Mouse (Mus musculus): ENCODE data around the gene Pparg.

The Pparg gene

DNA sequence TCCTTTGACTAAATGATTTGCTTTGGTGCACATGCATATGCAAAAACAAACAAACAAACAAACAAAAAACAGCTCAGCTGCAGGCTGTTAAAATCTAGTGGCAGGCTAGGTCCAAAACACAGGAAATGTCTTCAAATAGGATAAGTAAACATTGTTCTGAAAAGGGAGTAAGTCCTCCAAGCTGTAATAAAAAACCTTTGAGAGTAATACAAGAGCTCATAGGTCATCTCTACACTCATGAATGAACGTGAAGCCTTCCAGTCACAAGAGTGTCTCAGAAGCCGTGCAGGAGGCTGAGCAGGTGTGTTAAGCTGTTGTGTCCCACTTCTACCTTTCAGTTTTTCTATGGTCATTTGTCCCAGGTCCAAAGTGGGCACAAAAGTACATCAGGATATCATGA lies 102.6 kb downstream of the Pparg start:
- DNase-seq (ENCODE audit: low spot score in 2 of 2) = no peak

GRCm38 (mm10) chr6:115464661-115465060 lies 103.9 kb downstream of the Pparg start:
- DNase-seq (ENCODE audit: low spot score in 2 of 2) = no peak

GRCm38 (mm10) chr6:115465463-115465862 lies 104.7 kb downstream of the Pparg start:
- no peak for DNase-seq (ENCODE audit: low spot score in 2 of 2)

- DNase-seq (ENCODE audit: low spot score in 2 of 2) = no peak
Measured at GRCm38 (mm10) chr6:115465876-115466275, 105.1 kb downstream of the Pparg start.

DNA sequence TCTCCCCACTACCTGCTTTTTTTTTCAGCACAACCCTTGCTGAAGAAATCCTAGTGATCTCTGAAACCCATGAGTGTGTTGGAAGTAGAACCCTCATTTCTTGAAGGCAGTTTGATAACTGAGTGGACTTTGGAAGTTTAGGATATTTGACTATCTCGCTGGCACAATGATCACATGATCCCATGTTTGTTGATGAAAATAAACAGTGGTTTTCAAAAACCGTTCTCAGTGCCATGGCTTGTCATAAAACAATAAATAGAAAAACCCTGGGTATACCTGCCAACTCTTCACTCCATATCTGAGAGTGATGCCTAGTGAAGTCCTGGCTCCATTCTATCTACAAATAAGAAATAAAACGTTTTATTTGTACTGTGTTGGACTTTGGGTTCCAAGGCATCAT lies 105.8 kb downstream of the Pparg start:
- no peak for DNase-seq (ENCODE audit: low spot score in 2 of 2)

GRCm38 (mm10) chr6:115469666-115470581 lies 109.2 kb downstream of the Pparg start:
- no peak for DNase-seq (ENCODE audit: low spot score in 2 of 2)

GRCm38 (mm10) chr6:115471956-115472355 lies 111.2 kb downstream of the Pparg start:
- no peak for DNase-seq (ENCODE audit: low spot score in 2 of 2)

DNA sequence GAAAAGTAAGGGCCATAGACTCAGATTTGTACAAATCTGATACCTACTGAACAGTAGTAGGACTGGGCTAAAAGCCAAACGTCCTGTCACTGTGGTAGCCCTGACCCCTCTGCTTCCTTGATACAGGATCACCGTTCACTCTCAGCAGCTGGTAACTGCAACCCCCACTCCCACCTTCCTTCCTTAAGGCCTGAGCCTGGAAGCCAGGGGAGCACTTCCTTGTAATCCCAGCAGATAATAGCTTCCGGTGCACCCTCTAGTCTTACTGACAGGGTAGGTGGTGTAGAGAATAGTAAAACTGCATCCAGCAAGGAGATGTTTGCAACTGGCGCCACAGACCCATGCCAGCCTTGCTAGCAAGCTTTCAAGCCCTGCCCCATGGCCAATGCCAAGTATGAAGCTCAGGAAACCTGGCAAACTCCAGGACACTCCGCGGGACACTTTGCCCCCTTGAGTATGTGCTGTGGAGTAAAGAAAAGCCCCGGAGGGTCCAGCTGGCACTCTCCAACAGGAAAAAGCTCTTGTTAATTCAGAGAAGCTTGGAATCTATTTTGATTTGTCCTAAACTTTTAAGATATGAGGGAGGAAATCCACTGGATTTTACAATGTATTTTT lies 116.4 kb downstream of the Pparg start:
- DNase-seq (ENCODE audit: low spot score in 2 of 2) = no peak

DNA sequence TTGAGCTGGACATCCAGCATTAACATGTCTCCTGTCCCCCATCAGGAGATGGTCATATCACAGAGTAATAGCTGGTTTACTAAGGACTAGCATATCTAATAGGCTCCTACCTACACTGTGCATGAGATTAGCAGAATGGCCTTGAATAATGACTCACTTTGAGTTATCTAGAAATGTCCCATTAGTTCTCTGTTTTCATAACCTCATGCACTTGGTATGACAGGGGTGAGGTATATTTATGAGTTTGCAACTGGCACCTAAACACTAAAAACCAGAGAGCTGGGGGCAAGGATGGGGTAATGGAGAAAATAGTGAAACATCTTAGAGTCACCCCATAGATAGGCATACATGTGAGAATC lies 119.2 kb downstream of the Pparg start:
- no peak for DNase-seq (ENCODE audit: low spot score in 2 of 2)

- no peak for DNase-seq (ENCODE audit: low spot score in 2 of 2)
Measured at GRCm38 (mm10) chr6:115480322-115481017, 119.7 kb downstream of the Pparg start.

DNA sequence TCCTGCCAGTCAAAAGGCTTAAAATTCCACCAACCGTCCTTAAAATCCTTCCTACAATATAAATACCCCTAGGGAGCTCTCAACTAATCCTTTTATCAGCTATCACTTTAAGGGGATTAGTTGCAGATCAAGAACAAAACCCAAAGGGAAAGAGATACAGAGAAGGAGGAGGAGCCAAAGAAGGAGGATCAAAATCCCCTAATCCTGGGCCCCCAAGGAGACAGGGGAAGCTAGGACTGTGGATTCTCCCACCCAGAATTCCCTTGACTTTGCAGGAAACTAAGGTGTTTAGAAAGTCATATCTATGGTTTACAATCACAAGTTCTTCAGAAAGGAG lies 120.2 kb downstream of the Pparg start:
- no peak for DNase-seq (ENCODE audit: low spot score in 2 of 2)

- no peak for DNase-seq (ENCODE audit: low spot score in 2 of 2)
Measured at GRCm38 (mm10) chr6:115481603-115482002, 120.9 kb downstream of the Pparg start.

DNA sequence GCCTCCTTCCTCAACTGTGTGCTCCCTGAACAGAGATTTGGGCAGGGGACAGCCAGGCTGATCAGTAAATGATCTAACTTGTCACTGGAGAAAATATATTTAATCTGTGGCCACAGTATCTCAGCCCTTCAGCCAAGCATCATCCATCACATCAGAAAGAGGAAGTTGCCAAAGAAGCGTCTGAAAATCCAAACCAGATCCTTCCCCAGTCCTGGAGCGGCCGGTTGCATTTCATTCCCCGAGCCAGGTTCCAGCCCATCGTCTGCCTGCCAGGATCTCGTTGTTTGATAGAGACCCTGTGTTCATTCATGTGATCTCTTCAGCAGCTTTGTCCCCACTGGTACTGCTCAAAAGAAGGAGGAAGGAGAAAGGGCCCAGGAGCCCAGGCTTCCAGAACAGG lies 124.9 kb downstream of the Pparg start:
- DNase-seq (ENCODE audit: low spot score in 2 of 2) = no peak

DNA sequence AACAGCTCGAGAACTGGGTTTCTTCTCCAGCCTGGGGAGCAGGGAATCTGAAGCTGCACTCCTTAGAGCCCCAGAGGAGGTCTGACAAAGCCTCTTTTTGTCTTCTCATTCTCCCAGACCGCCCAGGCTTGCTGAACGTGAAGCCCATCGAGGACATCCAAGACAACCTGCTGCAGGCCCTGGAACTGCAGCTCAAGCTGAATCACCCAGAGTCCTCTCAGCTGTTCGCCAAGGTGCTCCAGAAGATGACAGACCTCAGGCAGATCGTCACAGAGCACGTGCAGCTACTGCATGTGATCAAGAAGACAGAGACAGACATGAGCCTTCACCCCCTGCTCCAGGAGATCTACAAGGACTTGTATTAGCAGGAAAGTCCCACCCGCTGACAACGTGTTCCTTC lies 129.1 kb downstream of the Pparg start:
- no peak for DNase-seq (ENCODE audit: low spot score in 2 of 2)

DNA sequence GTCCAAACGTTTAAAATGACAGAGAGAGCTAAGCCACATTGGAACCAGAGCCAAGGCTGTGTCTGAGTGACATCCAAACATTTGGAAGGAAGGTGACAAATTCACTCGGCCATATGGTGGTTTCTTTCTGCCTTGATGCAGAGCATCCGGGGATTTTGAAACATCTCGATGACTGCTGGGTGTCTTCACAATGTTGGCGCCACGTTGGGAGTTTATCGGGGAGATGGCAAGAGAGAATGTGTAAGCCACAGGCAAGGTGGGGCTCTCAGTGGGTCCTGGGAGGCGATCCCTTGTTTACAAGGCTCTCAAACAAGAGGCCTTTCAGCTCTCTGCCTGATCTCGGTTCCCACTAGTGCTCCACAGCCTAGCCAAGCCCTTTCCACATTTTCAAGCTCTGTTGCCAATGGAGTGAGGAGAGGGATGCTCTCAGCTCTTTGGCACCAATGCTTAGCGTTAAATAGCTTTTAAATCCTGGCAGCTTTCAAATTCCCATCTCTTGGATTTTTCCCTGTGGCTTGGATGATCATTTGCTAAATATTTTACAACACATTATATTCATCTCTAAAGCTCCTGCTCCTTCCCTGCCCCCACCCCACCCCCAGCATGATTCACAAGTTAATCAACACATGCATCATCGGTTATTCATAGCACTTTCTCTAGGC lies 132.3 kb downstream of the Pparg start:
- no peak for DNase-seq (ENCODE audit: low spot score in 2 of 2)

DNA sequence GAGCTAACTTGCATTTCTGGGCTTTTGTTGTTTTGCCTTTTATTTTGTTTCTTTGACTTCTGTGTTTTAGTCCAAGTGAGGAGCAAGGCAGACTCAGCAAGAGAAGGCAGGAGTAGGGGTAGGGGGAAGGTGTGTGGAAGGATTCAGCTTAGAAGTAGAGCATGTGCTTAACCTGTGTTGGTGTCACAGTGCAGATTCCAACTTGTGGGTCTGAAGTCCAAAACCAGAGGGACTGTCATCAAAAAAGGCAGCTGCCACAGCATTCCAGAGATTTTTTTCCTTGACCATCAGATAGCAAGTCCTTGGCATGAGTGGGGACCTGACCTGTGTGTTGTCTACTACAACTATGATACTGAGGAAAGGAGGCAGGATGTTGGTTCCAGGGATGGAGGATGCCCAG lies 133.1 kb downstream of the Pparg start:
- no peak for DNase-seq (ENCODE audit: low spot score in 2 of 2)

DNA sequence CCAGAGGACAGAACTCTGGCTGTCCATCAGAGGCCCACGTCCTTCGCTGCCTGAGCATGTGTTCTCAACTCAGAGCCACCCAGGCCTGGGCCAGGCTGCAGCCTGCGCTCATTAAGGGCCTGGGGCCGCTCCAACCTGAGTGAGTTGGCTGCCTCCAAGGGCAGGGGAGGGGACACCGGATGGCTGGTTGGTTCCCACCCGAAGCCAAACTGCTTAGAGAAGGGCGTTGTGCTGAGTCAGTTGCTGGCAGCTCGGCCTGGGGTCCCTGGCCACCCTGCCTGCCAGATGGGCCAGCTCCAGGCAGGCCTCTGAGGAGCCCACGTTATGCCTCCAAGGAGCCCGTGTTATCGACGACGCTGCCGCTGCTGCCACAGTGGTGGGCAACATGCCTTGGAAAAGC lies 138.8 kb downstream of the Pparg start:
- no peak for DNase-seq (ENCODE audit: low spot score in 2 of 2)

DNA sequence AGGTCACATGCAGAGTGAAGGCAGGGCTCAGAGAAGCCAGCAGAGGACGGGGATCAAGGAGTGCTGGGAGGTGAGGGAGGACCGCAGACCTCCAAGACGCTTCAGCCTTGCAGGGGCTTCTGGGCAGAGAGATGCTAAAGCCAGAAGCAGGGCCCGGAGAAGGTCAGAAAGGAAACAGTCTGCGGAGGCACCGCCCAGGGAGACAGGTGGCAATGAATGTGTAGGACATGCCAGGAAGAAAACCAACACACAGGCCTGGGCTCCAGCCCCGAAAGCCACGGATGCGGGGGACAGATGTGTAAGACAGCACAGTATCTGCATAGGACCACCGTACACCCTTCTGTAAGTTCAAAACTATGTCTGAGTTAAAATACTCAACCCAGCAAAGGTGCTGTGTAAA lies 139.5 kb downstream of the Pparg start:
- no peak for DNase-seq (ENCODE audit: low spot score in 2 of 2)

- no peak for DNase-seq (ENCODE audit: low spot score in 2 of 2)
Measured at GRCm38 (mm10) chr6:115501131-115501530, 140.4 kb downstream of the Pparg start.

- DNase-seq (ENCODE audit: low spot score in 2 of 2) = no peak
Measured at GRCm38 (mm10) chr6:115503038-115503437, 142.3 kb downstream of the Pparg start.

DNA sequence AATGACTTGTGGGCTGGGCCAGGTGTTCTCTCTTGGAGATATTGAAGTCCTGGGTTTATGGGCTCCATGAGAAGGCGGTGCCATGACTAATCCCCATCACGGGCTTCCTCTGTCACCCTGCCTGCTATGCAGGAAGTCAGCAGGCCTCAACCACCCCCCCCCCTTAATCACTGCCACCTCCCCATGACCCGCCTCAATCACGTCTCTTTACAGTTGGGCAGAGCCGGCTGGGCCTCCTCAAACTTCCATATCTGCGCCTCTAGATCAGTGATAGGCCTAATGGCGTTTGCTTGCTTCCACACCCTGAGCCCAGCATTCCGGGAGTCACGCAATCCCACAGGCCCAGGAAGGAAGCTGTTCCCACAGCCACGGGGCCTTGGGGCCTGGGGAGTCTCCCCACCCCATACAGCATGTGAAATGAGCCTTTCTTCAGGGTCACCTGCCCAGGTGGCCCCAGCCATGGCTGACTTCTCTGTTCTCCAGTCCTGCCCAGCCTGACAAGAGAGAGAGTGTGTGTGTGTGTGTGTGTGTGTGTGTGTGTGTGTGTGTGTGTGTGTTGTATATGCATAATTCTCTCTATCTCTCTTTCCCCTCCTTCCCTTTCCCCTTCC lies 142.9 kb downstream of the Pparg start:
- no peak for DNase-seq (ENCODE audit: low spot score in 2 of 2)

DNA sequence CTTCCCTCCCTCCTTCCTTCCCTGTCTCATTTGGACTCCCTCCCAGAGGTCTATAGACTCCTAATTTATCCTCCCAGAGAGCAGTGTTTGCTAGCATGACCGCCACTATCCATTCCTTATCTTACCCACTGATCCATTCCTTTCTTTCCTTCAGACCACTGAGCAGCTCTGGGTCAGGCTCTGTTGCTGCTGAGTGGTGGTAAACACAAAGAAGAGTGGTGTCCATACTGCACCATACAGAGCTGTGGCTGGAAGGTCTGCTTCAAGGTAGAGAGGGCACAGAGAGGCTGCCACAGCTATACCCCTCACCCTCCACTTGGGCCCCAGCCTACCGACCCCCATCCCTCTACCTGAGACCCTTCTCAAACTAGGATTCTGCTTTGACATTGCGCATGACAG lies 143.4 kb downstream of the Pparg start:
- DNase-seq (ENCODE audit: low spot score in 2 of 2) = no peak

Measured in natural killer cell, adult 2 months (primary cell).